Mouse (Mus musculus): ENCODE results near the gene Gins2.

The Gins2 gene

DNA sequence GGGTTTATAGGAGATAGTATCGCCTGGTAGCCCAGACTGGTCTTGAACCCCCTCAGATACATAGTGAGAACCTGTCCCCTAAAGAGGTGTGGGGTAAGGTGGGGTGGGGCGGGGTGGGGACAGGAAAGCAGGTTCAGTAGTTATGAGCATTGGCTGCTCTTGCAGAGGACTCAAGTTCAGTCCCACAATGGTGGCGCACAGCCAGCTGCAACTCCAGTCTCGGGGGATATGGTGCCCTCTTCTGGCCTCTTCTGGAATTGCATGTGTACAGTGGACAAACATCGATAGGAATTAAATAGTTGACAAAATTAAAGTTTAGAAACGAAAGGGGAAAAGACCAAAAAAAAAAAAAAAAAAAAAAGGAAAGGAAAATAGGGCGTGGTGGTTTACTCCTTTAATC, 10.4 kb upstream of the Gins2 start:
- peak; percentile 82 for DNase-seq

DNA sequence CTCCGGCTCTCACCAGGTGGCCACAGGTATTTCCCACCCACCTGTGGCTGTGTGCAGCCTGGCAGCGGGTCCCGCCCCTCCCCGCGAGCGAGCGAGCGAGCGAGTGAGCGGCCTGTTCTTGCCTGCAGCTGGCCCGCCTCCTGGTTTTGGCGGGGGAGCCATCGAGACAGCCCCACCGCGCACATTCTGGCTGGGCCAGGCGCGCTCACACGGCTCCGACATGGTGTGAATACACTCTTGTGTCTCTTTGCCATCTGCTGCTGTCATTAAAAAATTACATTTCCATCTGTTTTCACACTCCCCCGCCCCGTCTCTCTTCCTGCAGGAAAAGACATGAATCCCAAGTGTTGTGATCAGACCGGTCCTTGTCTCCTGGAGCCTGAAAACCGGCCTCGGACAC, 9.5 kb upstream of the Gins2 start:
- no peak for DNase-seq

DNA sequence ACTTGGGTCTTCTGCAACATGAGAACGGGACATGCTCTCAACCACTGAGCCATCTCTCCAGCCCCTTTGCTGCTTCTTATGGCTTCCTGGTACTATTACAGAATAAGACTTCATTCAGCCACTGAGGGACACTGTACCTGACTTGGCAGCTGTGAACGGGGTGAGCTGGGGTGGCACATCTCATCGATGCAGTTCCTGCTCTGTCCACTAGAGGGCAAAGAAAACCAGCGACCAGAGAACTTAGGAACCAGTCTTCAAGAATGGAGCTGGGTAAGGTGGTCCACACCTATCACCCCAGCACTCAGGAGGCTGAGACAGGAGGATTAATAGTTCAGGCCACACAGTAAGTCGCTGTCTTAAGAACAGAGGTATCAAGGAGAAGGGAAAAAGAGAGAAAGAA, 6.9 kb upstream of the Gins2 start:
- DNase-seq: peak; percentile 64

DNA sequence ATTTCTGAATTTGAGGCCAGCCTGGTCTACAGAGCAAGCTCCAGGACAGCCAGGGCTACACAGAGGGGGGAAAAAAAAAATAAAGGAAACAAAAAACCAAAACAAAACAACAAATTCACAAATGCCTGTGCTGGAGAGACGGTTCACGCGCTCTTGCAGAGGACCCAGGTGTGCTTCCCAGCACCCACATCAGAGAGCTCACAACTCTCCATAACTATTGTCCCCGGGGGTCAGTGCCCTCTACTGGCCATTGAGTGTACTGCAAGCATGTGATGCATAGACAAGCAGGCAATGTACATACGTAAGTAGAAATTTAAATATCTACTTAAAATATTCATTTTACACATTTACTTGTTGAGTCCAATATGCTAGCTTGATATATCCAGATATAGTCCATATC, 5.5 kb upstream of the Gins2 start:
- no peak for DNase-seq

DNA sequence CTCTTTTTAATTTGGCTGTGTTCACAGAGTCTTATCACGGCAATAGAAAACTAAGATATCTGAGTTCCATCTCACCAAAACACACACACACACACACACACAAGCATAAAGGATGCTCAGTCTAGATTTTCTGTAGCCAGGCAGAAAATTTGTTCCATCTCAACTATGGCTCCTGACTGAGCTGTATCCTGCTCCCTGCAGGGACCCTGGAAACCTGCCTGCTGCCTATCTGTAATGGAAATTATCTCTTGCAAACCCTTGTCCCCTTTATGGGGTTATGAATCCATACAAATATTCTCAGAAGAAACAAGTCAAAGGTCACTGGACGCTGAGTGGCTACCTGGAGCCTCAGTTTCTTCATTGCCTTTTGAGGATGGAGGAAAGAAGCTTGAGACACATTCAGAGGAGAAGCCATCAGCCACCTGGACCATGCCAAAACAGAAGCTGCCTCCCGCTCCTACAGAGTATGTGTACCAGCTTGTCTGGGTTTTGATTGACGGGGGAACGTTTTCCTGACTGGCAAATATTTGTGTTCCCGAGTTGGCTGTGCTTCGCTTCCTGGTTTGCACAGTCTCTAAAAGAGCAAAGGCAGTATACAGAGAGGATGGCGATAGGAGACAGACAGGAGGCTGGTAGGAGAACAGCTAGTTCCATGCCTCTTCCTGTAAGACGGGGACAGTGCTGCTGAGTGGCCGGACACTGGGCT, 2.6 kb upstream of the Gins2 start:
- DNase-seq: no peak

DNA sequence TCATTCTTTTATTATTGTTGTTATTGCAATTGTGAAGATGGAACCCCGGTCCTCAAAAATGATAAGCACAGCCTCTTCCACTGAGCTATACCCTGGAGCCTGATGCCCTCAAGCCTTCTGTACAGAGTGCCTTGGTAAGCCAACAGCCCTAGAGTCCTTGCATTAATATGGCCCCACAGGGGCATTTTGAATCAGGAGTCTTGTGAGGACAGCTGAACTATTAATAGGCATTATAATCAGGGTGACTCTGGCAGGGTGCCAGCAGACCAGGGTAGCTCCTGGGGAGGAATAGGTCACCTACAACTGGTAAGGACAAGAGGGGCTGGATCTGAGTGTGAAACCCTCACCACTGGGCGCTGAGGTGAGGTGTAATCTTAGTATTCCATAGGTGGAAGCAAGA, 817 bp upstream of the Gins2 start:
- DNase-seq: no peak

DNA sequence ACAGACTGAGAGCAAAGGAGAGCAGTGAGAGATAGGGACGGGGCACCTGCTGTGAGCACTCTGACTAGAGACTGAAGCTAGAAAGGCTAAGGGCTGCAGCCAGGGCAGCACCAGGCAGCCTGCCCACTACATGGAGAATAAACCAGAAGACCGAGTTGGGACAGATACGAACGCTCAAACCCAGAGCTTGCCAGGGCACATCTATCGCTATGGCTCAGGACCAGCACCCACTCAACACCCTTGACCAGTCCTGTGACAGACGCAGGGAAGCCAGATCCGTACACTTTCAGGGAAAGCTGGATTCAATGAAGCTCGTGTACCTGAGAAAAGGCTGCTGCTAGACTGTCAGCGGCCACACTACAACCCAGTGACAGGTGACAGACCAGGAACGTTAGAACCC, 3.6 kb downstream of the Gins2 start:
- no peak for DNase-seq

DNA sequence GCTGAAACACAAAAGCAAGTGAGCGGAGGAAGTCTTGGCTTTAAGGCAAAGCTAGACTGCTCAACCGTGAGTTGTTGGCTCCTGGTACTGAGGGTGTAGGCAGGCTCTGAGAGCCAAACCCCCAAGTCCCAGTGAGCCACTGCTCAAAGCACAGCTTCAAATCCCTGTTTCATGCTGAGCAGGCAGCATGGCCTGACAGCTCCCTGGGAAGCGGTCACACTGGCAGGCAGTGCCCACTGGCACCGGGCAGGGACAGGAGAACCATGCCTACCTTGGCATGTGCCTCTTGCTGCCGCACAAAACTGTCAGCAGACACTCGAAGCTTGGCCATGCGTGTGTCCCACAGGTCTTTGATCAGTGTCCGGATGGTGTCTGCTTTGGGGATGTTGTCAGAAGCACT, 7.3 kb downstream of the Gins2 start:
- no peak for DNase-seq

DNA sequence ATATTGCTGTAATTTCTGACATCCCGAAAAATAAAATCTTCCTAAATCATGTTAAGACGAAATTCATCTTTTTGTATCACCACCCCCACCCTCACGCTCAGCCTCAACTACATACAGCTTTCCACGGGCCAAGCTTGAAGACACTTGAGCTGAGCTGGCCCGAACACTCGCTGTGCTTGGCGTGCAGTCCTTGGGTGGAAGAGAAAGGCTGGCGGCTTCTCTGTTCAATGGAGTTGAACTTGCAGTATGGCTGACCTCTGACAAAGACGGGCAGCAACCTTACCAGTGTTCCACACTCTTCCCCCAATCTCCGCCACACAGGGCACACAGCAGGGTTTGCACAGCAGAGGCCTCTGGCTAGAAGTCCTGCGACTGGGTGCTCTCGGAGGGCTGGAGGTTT, 7.8 kb downstream of the Gins2 start:
- DNase-seq: no peak

DNA sequence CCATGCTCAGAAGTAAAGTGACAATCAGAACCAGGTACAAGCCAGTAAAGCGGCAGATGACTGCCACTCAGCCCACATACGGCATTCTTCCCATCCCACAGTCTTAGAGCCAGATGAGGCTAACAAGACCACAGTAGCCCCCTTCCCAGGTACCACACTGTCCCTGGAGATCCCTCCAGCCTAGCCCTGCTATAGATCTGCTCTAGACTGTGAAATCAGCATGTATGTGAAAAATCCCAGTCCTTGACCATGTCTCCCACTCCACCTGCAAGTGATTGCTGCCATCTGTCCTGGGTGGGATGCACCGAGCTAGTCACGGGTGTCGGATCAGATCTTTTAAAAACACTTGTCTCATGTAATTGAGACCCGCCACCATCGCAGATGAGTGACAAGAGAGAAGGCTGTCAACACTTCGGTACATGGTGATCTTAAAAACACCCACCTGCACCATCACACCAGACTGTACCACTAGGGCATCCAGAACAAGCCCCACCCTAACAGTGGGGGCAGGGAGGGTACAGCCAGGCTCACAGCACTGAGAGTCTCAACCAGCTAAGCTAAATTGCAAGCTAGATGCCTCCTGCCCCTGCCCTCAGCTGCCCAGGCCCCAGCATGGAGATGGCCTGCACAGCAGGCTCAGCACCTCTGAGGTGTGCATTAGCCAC, 8.6 kb downstream of the Gins2 start:
- DNase-seq: no peak

DNA sequence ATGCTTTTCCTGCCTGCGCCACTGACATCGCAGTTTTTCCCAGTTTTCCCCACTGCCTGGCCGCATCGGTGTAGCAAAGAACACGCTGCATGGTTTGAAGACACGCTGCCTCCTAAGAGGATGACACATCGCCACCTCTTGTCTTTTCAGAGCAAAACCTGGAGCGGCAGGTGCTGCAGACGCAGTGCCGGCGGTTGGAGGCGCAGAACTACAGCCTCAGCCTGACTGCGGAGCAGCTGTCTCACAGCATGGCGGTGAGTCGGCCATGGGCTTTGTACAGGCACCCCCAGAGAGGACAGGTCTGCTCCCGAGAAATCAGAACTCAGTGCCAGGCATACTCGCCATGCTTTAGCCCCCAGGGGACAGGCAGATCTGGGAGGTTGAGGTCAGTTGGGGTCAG, 11.3 kb downstream of the Gins2 start:
- DNase-seq: no peak

DNA sequence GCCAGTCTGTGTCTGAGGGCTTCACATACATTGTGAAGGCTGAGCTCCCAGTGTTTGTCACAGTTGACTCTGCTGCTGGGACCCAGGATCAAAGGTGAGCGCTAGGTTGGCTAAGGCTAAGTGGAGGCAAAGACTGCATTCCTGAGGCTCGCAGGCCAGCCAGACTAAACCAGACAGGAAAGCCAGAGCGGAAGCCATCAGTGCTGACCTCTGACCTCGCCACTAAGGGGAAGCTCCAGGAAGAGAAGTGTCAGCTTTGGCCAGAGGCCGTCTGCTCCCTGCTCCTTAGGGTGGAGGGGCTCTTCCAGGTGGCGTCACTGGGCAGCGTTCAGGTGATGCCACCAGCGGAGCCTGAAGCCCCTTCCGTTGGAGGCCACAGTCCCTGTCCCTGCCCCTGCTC, 13.3 kb downstream of the Gins2 start:
- DNase-seq: no peak

DNA sequence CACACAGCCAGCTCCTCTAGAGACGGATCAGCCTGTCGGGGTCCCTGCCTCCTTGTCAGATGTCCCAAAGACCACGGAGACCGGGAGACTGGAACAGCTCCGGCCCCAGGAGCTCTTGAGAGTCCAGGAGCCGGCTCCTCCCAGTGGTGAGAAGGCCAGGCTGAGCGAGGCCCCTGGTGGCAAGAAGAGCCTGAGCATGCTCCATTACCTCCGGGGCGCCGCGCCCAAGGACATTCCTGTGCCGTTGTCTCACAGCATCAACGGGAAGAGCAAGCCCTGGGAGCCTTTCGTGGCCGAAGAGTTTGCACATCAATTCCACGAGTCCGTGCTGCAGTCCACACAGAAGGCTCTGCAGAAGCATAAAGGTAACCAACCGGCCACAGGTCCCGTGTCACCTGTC, 14.2 kb downstream of the Gins2 start:
- no peak for DNase-seq

DNA sequence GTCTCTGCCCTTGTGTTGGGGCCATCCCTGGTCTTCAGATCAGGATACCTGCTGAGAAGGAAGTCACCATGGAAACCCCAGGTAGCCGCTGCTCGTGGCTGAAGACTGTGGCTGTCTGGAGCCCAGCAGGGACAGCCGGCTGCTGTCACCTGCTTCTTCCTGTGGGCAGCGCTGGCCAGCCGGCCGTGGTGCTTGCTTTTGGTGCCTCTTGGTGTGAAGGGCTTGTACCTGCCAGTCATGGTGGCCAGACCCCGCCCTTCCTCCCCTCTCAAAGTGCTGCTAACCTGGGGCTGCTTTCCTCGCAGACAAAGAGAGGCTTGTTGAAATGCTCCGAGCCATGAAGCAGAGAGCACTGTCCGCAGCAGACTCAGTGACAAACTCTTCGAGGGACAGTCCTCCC, 15.2 kb downstream of the Gins2 start:
- DNase-seq: no peak

DNA sequence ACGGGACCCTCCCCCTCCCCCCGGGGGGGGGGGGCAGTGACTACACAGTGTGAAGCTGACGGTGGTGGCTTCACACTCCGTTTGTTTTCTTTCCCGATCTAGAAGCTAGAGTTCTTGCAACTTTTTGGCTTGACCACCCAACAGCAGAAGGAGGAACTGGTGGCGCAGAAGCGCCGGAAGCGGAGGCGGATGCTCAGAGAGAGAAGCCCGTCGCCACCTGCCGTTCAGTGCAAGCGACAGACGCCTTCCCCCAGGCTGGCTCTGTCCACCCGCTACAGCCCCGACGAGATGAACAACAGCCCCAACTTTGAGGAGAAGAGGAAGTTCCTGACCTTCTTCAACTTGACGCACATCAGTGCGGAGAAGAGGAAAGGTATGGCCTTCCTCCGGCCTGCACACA, 16.6 kb downstream of the Gins2 start:
- peak; percentile 44 for DNase-seq

DNA sequence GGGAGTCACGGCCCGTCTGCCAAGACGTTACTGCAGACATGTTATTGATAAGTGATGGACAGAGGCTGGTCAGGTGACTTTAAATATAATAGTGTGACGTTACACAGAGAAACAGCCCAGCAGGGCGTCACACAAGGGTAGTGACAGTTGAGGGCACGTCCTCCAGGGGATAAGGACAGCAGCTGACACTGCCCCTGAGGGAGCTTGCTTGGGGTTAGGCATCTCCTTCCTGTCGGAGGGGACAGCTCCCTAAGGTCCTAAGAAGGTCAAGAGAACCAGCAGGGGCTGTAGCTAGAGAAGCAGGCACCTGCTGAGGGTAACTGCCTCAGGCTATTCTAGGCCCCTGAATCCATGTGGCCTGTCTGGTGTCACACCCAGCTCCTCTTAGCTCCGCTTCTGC, 17.5 kb downstream of the Gins2 start:
- no peak for DNase-seq

DNA sequence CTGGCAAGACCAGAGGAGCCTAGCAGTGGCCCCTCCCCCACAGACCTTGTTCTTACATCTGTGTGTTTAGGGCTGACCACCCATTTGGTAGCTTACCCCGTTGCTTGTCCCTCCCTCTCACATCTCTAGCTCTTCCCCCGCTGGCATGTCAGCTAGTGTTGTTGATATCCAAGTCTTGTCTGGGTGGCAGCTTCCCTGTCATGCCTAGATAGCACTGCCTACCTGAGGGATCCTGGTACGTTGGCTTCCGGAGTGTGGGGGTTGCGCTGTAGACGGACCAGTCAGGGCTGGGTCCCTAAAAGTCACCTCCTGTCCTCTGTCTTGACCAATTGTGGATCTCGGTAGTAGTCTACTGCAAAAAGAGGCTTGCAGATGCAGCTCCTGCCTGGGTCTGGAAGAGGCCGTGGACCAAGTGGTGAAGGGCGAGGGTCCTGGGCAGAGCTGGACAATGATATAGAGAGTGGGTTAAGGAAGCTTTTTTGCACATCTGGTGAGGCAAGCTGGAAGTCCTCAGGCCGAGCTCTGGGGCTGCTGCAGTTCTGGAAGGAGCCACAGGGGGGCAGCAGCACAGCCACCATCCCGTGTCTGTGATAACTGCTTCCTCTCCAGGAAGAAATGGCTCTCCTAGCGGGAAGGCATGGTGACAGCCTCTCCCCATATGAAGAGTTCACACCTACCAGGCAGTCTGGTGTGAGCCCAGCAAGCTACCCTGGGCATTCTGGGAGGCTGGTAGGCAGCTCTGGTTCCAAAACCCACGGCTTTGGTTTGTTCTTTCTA, 19.0 kb downstream of the Gins2 start:
- peak; percentile 78 for DNase-seq

DNA sequence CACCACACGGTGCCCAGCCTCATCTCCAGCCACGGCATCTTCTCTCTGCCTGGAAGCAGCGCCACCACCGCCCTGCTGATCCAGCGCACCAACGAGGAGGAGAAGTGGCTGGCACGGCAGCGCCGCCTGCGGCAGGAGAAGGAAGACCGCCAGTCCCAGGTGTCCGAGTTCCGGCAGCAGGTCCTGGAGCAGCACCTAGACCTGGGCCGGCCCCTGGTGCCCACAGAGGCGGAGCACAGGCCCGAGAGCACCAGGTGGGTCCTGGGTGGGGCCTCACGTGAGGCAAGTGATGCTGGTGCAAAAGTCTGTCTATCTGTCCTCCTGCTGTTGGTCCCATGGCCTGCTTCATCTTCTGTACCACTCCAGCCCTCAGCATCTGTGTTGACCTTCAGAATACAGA, 20.0 kb downstream of the Gins2 start:
- no peak for DNase-seq

DNA sequence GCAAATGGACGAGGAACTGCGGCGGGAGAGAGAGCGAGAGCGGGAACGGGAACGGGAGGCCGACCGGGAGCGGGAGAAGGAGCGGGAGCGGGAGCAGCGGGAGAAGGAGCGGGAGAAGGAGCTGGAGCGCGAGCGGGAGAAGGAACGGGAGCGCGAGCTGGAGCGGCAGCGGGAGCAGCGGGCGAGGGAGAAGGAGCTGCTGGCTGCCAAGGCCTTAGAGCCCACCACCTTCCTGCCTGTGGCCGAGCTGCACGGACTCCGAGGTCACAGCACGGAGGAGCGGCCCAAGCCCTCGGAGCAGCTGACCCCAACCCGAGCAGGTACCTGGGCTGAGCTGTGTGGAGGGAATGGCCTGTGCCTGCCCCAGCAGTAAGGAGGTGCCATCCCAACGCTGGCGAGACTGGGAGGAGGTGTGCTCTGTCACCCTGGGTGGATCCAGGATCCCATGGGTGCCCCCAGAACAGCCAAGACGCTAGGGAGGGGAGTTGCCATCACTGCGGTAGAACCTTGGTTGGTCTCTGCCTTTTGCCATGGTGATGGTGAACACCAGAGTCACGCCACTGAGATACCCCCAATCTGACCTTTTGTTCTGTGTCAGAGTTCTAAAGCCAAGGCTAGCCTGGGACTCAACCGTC, 20.8 kb downstream of the Gins2 start:
- no peak for DNase-seq

DNA sequence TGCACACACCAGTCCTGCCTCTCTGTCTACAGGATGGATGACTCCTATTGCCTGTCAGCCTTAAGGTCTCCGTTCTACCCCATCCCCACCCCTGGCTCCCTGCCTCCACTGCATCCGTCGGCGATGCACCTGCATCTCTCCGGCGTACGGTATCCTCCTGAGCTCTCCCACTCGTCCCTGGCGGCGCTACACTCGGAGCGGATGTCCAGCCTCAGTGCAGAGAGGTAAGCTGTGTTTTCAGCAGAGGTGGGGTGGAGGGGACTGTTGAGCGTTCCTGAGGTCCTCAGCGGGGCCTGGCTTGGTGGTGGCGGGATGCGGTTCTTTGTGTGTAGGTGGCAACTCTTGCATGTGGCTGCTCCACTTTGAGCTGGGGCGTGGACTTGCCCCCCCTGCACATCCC, 21.4 kb downstream of the Gins2 start:
- no peak for DNase-seq

DNA sequence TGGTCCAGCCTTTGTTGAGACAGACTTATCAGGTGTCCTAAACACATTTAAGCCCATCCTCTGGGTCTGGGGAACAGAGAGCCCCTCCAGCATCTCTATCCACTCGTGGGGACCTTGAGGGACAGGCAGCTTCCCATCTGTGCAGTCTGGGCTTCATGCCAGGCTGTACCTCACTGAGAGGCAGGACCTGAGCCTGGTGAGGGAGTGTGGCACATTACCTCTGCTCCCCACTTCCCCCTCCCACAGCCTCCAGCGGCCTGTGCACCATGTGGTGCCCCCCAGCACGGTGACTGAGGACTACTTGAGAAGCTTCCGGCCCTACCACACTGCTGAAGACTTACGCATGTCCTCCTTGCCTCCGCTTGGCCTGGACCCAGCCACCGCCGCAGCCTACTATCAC, 22.4 kb downstream of the Gins2 start:
- DNase-seq: no peak

DNA sequence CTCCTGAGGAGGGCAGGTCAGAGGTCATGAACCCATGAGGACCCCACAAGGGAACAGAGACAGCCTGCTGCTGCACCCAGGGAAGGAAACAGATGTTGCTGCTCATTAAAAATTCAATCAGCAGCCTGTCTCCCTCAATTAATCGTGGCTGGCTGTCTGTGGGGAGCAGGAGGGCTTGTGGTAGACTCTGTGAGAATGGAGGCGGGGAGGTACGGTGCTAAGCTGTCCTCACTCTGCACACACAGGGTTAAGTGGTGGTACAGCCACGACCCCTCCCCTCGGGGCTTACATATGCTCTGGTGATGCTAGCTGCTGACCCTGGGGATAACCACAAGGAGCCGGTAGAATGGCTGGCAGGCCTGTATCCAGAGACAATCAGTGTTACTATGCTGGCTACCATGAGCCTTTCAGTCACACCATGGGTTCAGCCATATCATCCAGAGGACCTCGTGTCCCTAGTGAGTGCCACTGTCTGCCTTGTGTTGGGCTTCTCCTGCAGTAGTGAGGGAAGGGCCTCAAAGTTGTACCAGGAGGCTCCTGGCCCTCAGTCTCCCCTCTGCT, 23.9 kb downstream of the Gins2 start:
- DNase-seq: no peak

Measured in thymus, postnatal 25 days (tissue).